Mouse (Mus musculus) stomach, postnatal 0 days (tissue): ENCODE results near the gene Shisal1.

Experiments
- CTCF ChIP-seq: IDR thresholded peaks from 2 replicates; pipeline ENCODE4 v1.5.1; 2016; ENCODE audit warnings: antibody characterized with exemption, low read depth, mild to moderate bottlenecking, moderate library complexity
- EP300 ChIP-seq: optimal IDR thresholded peaks from 2 replicates; pipeline ENCODE3; 2016; ENCODE audit warnings: antibody characterized with exemption

GRCm38 (mm10) chr15:84336281-84336817 lies 110.5 kb downstream of the Shisal1 start:
- no peak for TF ChIP-seq EP300
- TF ChIP-seq CTCF = no peak
